Mouse (Mus musculus) embryonic facial prominence, embryonic 12.5 days (tissue): Measurements from ENCODE around the gene Slc13a4. TPM values are rescaled to one million over a fixed set of nuclear protein-coding genes. Genes with fewer than 3 reads are reported as not detected.

Source experiments
- ATAC-seq: fragments of 200-750 bp; cut with Nextera tagmentation; 2 replicates; pipeline ENCODE4 v1.8.0; 2017; ENCODE audit not compliant: insufficient number of reproducible peaks, insufficient read depth, low FRiP score, low TSS enrichment
- H3K27ac ChIP-seq: fragments of 300-500 bp; sonication (generic); 2 replicates; pipeline ENCODE4 v1.5.1; 2016; ENCODE audit warnings: mild to moderate bottlenecking
- H3K27me3 ChIP-seq: fragments of 300-500 bp; sonication (generic); 2 replicates; pipeline ENCODE4 v1.6.1; 2016; ENCODE audit warnings: mild to moderate bottlenecking, moderate library complexity
- H3K36me3 ChIP-seq: fragments of 300-500 bp; sonication (generic); 2 replicates; pipeline ENCODE4 v1.6.1; 2016; ENCODE audit warnings: mild to moderate bottlenecking
- H3K4me1 ChIP-seq: fragments of 300-500 bp; sonication (generic); 2 replicates; pipeline ENCODE4 v1.6.1; 2016
- H3K4me2 ChIP-seq: fragments of 300-500 bp; sonication (generic); replicated peaks from 2 replicates; pipeline ENCODE4 v1.6.1; 2016; ENCODE audit warnings: mild to moderate bottlenecking, moderate library complexity
- H3K4me3 ChIP-seq: fragments of 300-500 bp; sonication (generic); 2 replicates; pipeline ENCODE4 v1.5.1; 2016; ENCODE audit warnings: mild to moderate bottlenecking
- H3K9ac ChIP-seq: fragments of 300-500 bp; sonication (generic); 2 replicates; pipeline ENCODE4 v1.6.1; 2016; ENCODE audit warnings: mild to moderate bottlenecking, moderate library complexity
- H3K9me3 ChIP-seq: fragments of 300-500 bp; sonication (generic); 2 replicates; pipeline ENCODE4 v1.6.1; 2016; ENCODE audit warnings: mild to moderate bottlenecking, moderate library complexity
- WGBS: fragments of 180-500 bp; shearing (Covaris S2); methylation state at CpG from one replicate; pipeline ENCODE4 v1.1.7; 2016; 5-methylcytosine and 5-hydroxymethylcytosine counted together
- polyA plus RNA-seq: library from polyadenylated mRNA; unstranded; fragments of >200 nt; fragmentation: Nextera tagmentation; extraction: Ambion mirVana; gene quantifications from 2 replicates; pipeline ENCODE4 v1.2.1, GENCODE M21; 2016

Gene Slc13a4
- 0.57 and 0.59 TPM in 2 replicates for polyA plus RNA-seq

DNA sequence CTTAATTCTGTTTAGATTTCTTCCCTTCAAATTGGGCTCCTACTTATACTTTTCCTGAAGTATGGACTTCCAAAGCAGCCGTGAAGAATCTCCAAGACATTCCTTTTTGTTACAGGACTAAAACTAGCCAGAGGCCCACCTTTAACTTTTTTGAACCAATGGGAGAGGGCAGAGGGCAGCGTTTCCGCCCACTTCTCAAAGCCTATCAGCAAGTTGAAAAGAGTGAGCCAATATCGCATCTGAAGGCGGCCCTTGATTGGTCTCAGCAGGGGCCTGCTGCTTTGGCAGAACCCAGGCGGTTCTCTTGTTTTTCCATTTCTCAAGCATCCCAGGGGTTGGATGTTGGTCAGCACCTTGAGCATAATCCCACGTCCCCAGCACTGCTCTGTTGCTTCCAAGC lies at the start of gene Slc13a4:
Gene Slc13a4, minus strand, starts transcription at position 95 of the 400 bp plus-strand sequence.
- ATAC-seq = no peak

DNA sequence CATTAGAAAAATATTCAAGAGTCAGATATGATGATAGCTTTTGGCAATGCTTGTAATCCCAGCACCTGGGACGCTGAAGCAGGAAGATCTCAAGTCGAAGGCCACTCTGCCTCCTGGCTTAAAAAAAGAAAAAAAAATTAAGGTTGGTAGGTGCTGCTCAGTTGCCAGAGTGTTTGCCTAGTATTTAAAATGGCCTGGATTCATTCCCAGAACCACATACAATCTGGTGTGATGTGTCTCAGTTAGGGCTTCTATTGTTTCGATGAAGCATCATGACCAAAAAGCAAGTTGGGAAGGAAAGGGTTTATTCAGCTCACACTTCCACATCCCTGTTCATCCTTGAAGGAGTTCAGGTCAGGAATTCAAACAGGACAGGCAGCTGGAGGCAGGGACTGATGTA lies 47.4 kb upstream of the Slc13a4 start:
- 87% methylated on average over 3 of the region's 3 CpGs for WGBS
- Histone ChIP-seq H3K9me3 (no peaks in the 10 kb centered on the region), H3K9ac (no peak overlapping the region), H3K4me2 (no peak overlapping the region), H3K4me3 (no peak overlapping the region), H3K4me1 (peaks cover 19% of the 10 kb centered on the region), H3K27ac (peak overlapping the region; percentile 4; the same call in 1 of the 2 replicates), H3K27me3 (no peaks in the 10 kb centered on the region), H3K36me3 (no peaks in the 10 kb centered on the region)
- ATAC-seq = no peak

More for the DNA sequence above, at the start of gene Slc13a4:
- Histone ChIP-seq H3K36me3 (no peaks in the 10 kb centered on the region), H3K4me2 (no peak within 1 kb of the TSS), H3K4me3 (no peak within 1 kb of the TSS), H3K27me3 (no peaks in the 10 kb centered on the region), H3K9ac (no peak within 1 kb of the TSS), H3K9me3 (no peaks in the 10 kb centered on the region), H3K4me1 (no peaks in the 10 kb centered on the region), H3K27ac (no peak within 1 kb of the TSS)
- 31% methylated on average over 7 of the region's 7 CpGs for WGBS

DNA sequence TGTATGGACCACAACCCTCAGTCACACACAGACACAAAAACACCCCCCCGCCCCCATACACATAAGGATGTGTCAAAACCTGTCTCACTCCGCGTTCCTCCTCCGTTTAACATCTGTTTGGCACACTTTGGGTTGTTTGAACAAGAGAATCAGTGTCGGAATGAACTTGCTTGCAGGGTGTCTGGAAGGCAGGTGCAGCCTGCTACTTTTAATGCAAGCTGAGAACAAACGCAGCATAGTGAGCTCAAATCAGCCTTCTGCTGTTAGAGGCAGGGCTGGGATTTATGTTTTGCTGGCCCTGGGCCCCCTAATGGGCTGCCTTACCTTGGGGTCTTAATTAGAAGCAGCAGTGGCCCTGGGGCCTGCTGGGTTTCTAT lies 46.7 kb upstream of the Slc13a4 start:
- H3K36me3 ChIP-seq = no peaks in the 10 kb centered on the region
- no peaks in the 10 kb centered on the region for H3K9me3 ChIP-seq
- H3K4me1 ChIP-seq = peaks cover 19% of the 10 kb centered on the region
- peak; percentile 47; the same call in 1 of the 2 replicates for ATAC-seq
- no peak overlapping the region for H3K4me3 ChIP-seq
- H3K4me2 ChIP-seq = peak overlapping the region; percentile 51
- WGBS = 3% methylated on average over 6 of the region's 6 CpGs
- 0 out of 2 replicates have a peak overlapping the region, but pooled peaks have one; percentile 50 for H3K27ac ChIP-seq
- H3K27me3 ChIP-seq = no peaks in the 10 kb centered on the region
- no peak overlapping the region for H3K9ac ChIP-seq

DNA sequence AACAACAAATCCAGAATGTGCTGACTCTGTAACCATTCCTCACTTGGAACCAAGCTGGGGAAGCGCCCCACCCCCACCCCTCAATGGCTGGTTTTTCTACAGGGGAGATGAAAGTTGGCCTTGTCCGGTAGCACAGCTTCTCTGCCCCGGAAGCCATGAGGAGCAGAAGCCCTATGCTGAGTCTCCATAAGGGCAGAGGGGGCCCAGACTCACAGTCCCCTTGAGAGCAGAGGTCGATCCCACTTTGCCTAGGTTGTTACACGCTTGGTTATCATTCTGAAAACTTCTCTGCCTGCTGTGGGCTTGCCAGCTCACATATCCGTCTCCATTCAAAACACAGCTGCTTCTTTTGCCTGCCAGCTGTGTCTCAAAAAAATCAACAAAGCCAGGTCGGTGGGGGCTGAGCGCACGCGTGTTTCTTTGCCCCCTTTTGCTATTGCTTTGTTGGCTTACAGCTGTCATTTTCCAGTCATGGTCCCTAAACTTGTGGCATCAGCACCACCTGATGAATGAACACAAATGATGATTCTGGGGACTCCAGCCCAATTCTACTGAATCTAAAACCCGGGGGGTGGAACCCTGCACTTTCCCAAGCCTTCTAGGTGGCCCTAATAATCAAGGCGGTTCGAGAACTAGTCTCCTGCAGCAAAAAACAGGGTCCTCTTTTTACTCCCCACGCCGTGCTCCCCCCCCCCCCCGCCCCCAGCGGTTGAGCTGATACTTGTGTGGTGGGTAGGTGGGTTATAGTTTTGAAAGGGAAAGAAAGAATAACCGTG lies 46.1 kb upstream of the Slc13a4 start:
- no peaks in the 10 kb centered on the region for H3K9me3 ChIP-seq
- H3K4me2 ChIP-seq = peak overlapping the region; percentile 51
- no peaks in the 10 kb centered on the region for H3K27me3 ChIP-seq
- peak overlapping the region; percentile 50; the same call in 1 of the 2 replicates for H3K27ac ChIP-seq
- no peaks in the 10 kb centered on the region for H3K36me3 ChIP-seq
- H3K4me3 ChIP-seq = 0 out of 2 replicates have a peak overlapping the region, but pooled peaks have one; percentile 9
- 6% methylated on average over 18 of the region's 18 CpGs for WGBS
- peaks cover 19% of the 10 kb centered on the region for H3K4me1 ChIP-seq
- H3K9ac ChIP-seq = no peak overlapping the region
- 0 out of 2 replicates have a peak, but pooled peaks have one; percentile 48 for ATAC-seq

DNA sequence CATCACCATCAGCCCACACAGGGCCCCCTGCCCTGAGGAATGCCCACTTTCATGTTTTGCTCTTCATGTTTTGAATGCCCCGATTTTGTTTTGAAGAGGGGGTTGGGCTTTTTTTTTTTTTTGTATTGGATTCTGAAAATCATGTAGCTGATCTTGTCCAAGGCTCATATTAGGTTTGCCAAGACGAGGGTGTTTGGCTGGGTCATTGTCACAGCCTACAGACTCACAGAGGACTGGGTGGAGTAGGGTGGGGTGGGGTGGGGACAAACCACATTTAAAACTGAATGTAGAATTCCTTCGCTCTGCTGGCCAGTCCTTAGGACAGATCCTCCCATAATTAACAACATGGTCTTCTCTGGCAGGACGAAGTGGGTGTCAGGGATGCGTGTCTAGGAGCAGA lies 45.5 kb upstream of the Slc13a4 start:
- Histone ChIP-seq H3K36me3 (no peaks in the 10 kb centered on the region), H3K9me3 (no peaks in the 10 kb centered on the region), H3K4me3 (no peak overlapping the region), H3K27me3 (no peaks in the 10 kb centered on the region), H3K4me2 (peak overlapping the region; percentile 51; the same call in 1 of the 2 replicates), H3K4me1 (peaks cover 19% of the 10 kb centered on the region), H3K27ac (peak overlapping the region; percentile 50; the same call in 1 of the 2 replicates), H3K9ac (no peak overlapping the region)
- WGBS = 38% methylated on average over 5 of the region's 5 CpGs
- no peak for ATAC-seq

DNA sequence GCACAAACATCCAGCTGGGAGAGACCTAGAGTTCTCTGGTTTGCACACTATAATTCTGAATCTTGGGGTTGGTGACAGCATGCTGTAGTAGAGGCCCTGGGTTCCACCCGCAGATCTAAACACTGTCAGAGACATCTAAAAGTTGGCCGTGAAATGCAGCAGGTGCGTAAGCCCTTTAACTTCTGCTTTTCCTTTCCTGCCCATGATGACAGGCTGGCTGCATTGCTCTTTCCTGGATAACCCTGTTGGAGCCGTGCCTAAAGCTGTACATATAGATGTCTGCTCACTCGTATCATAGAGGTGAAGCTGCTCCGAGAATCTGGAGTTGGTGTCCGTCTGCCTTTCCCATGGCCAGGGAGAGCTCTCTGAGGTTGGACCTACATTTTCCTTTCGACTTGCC lies 44.9 kb upstream of the Slc13a4 start:
- no peak overlapping the region for H3K4me2 ChIP-seq
- WGBS = 83% methylated on average over 8 of the region's 8 CpGs
- no peaks in the 10 kb centered on the region for H3K27me3 ChIP-seq
- no peaks in the 10 kb centered on the region for H3K36me3 ChIP-seq
- no peak overlapping the region for H3K9ac ChIP-seq
- no peak for ATAC-seq
- H3K4me3 ChIP-seq = no peak overlapping the region
- H3K27ac ChIP-seq = no peak overlapping the region
- peaks cover 19% of the 10 kb centered on the region for H3K4me1 ChIP-seq
- no peaks in the 10 kb centered on the region for H3K9me3 ChIP-seq

DNA sequence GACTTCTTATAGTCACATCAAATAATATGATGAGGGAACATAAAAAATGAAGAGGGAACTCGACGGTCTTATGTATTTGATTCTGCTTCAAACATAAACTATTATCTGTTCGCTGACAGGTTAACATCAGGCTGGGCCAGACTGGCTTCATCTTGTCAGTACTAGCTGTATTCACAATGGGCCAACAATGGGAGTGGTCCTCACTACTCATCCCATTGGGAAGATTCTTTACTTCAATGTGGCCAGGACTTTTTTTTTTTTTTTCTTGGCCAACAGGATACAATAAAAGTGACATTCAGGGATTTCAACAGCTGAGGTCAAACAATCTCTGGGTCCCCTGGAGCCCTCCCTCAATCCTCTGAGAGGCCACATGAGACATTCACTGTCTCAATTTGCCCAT lies 43.9 kb upstream of the Slc13a4 start:
- 95% methylated on average over 3 of the region's 3 CpGs for WGBS
- no peak for ATAC-seq

DNA sequence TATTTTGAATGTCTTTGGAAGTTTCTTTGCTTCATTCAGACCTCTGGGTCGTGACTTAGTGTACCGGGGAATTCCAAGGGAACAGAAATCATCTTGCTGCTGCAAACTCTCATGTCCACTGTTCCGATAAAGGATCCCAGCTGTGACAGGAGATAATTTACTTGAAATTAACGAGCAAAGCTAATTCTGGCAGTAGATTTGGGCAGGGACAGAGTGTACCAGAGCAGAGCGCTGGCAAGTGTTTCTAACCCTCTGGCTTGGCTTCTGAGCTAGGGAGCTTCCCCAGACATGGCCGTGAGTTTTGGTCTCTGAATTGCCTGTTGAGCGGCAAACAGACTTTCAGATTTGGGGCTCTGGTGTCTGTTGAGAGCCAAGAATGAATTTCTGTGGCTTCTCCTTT lies 41.9 kb upstream of the Slc13a4 start:
- peaks cover 14% of the 10 kb centered on the region for H3K4me1 ChIP-seq
- no peaks in the 10 kb centered on the region for H3K36me3 ChIP-seq
- no peak overlapping the region for H3K9ac ChIP-seq
- H3K4me3 ChIP-seq = no peak overlapping the region
- no peaks in the 10 kb centered on the region for H3K27me3 ChIP-seq
- ATAC-seq = no peak
- H3K4me2 ChIP-seq = no peak overlapping the region
- 60% methylated on average over 7 of the region's 7 CpGs for WGBS
- no peak overlapping the region for H3K27ac ChIP-seq
- no peaks in the 10 kb centered on the region for H3K9me3 ChIP-seq

More for the DNA sequence above, 43.9 kb upstream of the Slc13a4 start:
- no peaks in the 10 kb centered on the region for H3K9me3 ChIP-seq
- H3K4me2 ChIP-seq = no peak overlapping the region
- H3K4me1 ChIP-seq = peaks cover 19% of the 10 kb centered on the region
- H3K4me3 ChIP-seq = no peak overlapping the region
- no peak overlapping the region for H3K9ac ChIP-seq
- H3K27ac ChIP-seq = no peak overlapping the region
- H3K36me3 ChIP-seq = no peaks in the 10 kb centered on the region
- H3K27me3 ChIP-seq = no peaks in the 10 kb centered on the region

DNA sequence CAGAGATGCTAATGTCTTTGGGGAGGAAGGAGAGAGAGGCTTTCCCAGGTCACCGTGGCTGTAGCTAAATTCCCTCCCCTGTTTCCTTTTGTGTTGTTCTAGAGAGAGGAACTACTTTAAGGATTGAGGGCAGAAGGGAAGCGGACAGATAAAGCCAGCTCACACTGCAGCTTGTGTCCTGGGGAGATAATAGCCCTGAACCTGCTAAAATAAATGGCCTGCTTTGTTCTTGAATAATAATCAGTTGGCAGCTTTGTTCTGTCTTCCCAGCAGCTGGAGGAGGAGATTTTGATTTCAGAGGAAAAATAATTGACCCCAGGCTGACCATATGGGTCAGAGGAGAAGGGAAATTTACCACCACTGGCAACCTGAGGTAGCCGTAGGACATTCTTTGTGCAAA lies 30.7 kb upstream of the Slc13a4 start:
- Histone ChIP-seq H3K9ac (no peak overlapping the region), H3K27ac (no peak overlapping the region), H3K27me3 (no peaks in the 10 kb centered on the region), H3K4me1 (no peaks in the 10 kb centered on the region), H3K4me2 (no peak overlapping the region), H3K4me3 (no peak overlapping the region), H3K9me3 (0 out of 2 replicates have a peak, but pooled peaks cover 2% of the 10 kb centered on the region), H3K36me3 (no peaks in the 10 kb centered on the region)
- no peak for ATAC-seq
- whole genome bisulfite sequencing = 13% methylated on average over 3 of the region's 3 CpGs

DNA sequence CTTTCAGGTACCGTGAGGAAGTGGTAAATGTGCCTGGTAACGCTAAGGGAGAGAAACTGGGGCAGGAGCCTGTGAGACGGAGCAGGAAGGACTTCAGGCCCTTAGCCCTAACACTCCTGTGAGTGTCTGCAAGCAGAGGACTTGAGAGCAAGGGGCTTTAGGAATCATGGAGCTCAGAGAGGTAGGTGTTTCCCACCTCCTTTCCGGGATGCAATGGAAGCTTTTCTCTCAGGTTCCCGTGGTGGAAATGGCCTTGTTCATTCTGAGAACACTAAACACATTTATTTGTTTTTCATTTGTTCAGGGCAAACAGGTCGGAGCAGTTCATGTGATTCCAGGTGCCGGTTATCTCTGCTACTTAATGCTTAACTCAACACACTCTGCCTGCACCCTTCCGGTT lies 29.9 kb upstream of the Slc13a4 start:
- 70% methylated on average over 8 of the region's 8 CpGs for WGBS
- no peaks in the 10 kb centered on the region for H3K4me1 ChIP-seq
- H3K27me3 ChIP-seq = no peaks in the 10 kb centered on the region
- H3K9me3 ChIP-seq = 0 out of 2 replicates have a peak, but pooled peaks cover 2% of the 10 kb centered on the region
- no peak overlapping the region for H3K27ac ChIP-seq
- H3K4me3 ChIP-seq = no peak overlapping the region
- ATAC-seq = no peak
- H3K36me3 ChIP-seq = no peaks in the 10 kb centered on the region
- no peak overlapping the region for H3K9ac ChIP-seq
- no peak overlapping the region for H3K4me2 ChIP-seq

DNA sequence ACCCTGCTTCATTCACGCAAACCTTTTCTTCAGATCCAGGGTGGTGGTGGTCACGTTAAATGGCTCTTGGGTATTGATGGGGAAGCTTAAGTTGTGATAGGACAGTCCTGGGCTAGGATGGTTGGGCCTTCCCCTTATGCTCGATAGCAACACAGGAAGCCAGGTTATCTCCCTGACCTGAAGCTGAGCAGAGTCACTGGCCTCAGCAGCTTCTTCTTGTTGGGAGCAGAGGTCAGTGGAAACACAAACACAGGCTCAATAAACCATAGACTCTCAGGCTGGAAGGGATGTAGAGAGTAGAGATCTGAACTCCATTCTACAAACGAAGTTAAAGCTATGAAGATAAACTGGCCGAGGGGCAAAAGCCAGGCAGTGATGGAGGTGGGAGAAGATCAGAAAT lies 27.5 kb upstream of the Slc13a4 start:
- WGBS = 61% methylated on average over 5 of the region's 5 CpGs
- ATAC-seq = no peak
- no peak overlapping the region for H3K9ac ChIP-seq
- no peaks in the 10 kb centered on the region for H3K27me3 ChIP-seq
- H3K4me1 ChIP-seq = peaks cover 5% of the 10 kb centered on the region; the same call in 1 of the 2 replicates
- no peak overlapping the region for H3K4me3 ChIP-seq
- no peak overlapping the region for H3K27ac ChIP-seq
- H3K9me3 ChIP-seq = 0 out of 2 replicates have a peak, but pooled peaks cover 2% of the 10 kb centered on the region
- H3K4me2 ChIP-seq = no peak overlapping the region
- H3K36me3 ChIP-seq = no peaks in the 10 kb centered on the region

DNA sequence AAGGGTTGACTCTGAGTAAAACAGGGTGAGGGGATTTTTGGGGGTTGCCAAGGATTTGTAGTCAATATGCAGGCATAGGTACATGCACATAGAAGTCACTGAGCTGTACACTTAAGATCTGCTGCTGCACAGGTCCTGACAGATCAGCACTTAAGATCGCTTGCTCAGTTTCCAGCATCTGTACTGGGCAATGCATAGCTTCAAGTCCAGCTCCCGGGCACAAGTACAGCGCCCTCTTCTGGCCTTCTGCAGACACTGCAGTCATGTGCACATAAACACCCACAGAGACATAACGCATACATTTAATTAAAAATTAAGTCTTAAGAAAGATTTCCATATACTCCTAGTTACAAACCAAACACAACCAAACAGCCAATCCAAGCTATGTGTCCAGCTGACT lies 26.3 kb upstream of the Slc13a4 start:
- H3K36me3 ChIP-seq = no peaks in the 10 kb centered on the region
- no peaks in the 10 kb centered on the region for H3K27me3 ChIP-seq
- no peak overlapping the region for H3K9ac ChIP-seq
- peaks cover 5% of the 10 kb centered on the region; the same call in 1 of the 2 replicates for H3K4me1 ChIP-seq
- no peak overlapping the region for H3K27ac ChIP-seq
- WGBS = 72% methylated on average over 4 of the region's 4 CpGs
- no peak overlapping the region for H3K4me2 ChIP-seq
- no peak for ATAC-seq
- H3K9me3 ChIP-seq = 0 out of 2 replicates have a peak, but pooled peaks cover 2% of the 10 kb centered on the region
- H3K4me3 ChIP-seq = no peak overlapping the region
